In genomic region chr11:115314249-115314648, GRCm38 (mm10) we compare ENCODE assay signal across 17 mouse cellular contexts. TPM values are rescaled to one million over a fixed set of nuclear protein-coding genes. Genes with fewer than 3 reads are reported as not detected.
DNase-seq lines count a peak whose midpoint lies in the region; ATAC-seq and TF ChIP-seq lines count a peak whose summit lies in the region.
"Had no signal": no experiment of that assay in that cellular context is flagged by ENCODE, and none has a peak within 500 bp of the region (broad histone marks: within the 10 kb centered on the region; RNA-seq: fewer than 3 reads in every experiment).

No protein-coding gene starts in this region.

- H3K4me2 ChIP-seq in heart, embryonic 12.5 days, result no peak overlapping the region
- no peak overlapping the region for H3K4me2 ChIP-seq in lung, embryonic 14.5 days
- H3K4me2 ChIP-seq: forebrain, embryonic 13.5 days; midbrain, embryonic 12.5 days; neural tube, embryonic 13.5 days had no signal

- TF ChIP-seq EP300 in heart, adult 2 months (IDR thresholded peaks at IDR 0.05; ENCODE audit: insufficient read depth, low read depth, low read length), result no peak

- TF ChIP-seq POLR2A in heart, adult 2 months (IDR thresholded peaks at IDR 0.05; ENCODE audit: insufficient read depth, low read depth, low read length), result no peak

- intact Hi-C loops in heart, adult 2 months (cut with DNase I), result loop anchor here (5.0 kb wide), 1 partner anchor 38 kb away; no protein-coding TSS in a partner anchor

- no peaks in the 10 kb centered on the region for H3K79me2 ChIP-seq in heart, adult 2 months (replicated peaks; ENCODE audit: control insufficient read depth, insufficient read depth, low read length)

- 15% methylated on average over 2 of the region's 2 CpGs for WGBS in heart, adult 2 months
- WGBS in heart, embryonic 12.5 days, result 48% methylated on average over 2 of the region's 2 CpGs
- 35% methylated on average over 2 of the region's 2 CpGs for WGBS in lung, embryonic 14.5 days

- H3K4me1 ChIP-seq in heart, adult 2 months (ENCODE audit: control insufficient read depth, insufficient read depth, low read length), result no peaks in the 10 kb centered on the region
- peaks cover 16% of the 10 kb centered on the region for H3K4me1 ChIP-seq in heart, embryonic 12.5 days (replicated peaks)
- no peaks in the 10 kb centered on the region for H3K4me1 ChIP-seq in lung, embryonic 14.5 days (ENCODE audit: insufficient read depth)

- peaks cover 11% of the 10 kb centered on the region for H3K27me3 ChIP-seq in heart, adult 2 months (ENCODE audit: control insufficient read depth, insufficient read depth, low read length)
- H3K27me3 ChIP-seq in heart, embryonic 12.5 days (replicated peaks), result peaks cover 86% of the 10 kb centered on the region
- H3K27me3 ChIP-seq in lung, embryonic 14.5 days (ENCODE audit: insufficient read depth, low read length), result peaks cover 50% of the 10 kb centered on the region

- H3K9ac ChIP-seq in heart, adult 2 months (ENCODE audit: low read depth, low read length), result no peak overlapping the region
- H3K9ac ChIP-seq in heart, embryonic 12.5 days, result no peak overlapping the region
- H3K9ac ChIP-seq in lung, embryonic 14.5 days, result no peak overlapping the region
- H3K9ac ChIP-seq: forebrain, embryonic 13.5 days; midbrain, embryonic 12.5 days; neural tube, embryonic 13.5 days had no signal

- H3K36me3 ChIP-seq in heart, adult 2 months (ENCODE audit: control insufficient read depth, insufficient read depth, low read length), result no peaks in the 10 kb centered on the region
- H3K36me3 ChIP-seq in heart, embryonic 12.5 days, result no peaks in the 10 kb centered on the region
- H3K36me3 ChIP-seq in lung, embryonic 14.5 days (ENCODE audit: insufficient read depth), result no peaks in the 10 kb centered on the region
- H3K36me3 ChIP-seq: midbrain, embryonic 12.5 days; neural tube, embryonic 13.5 days had no signal

- H3K27ac ChIP-seq in heart, adult 2 months, result no peak overlapping the region
- no peak overlapping the region for H3K27ac ChIP-seq in heart, embryonic 12.5 days (ENCODE audit: poor library complexity, severe bottlenecking)
- no peak overlapping the region for H3K27ac ChIP-seq in lung, embryonic 14.5 days (ENCODE audit: low read depth)
- H3K27ac ChIP-seq: forebrain, embryonic 13.5 days; midbrain, embryonic 12.5 days; neural tube, embryonic 13.5 days had no signal

- H3K9me3 ChIP-seq in heart, embryonic 12.5 days (replicated peaks), result no peaks in the 10 kb centered on the region
- no peaks in the 10 kb centered on the region for H3K9me3 ChIP-seq in lung, embryonic 14.5 days (ENCODE audit: low read depth, low read length)
- H3K9me3 ChIP-seq: forebrain, embryonic 13.5 days; midbrain, embryonic 12.5 days; neural tube, embryonic 13.5 days had no signal

- no peak overlapping the region for H3K4me3 ChIP-seq in heart, adult 2 months
- H3K4me3 ChIP-seq in heart, embryonic 12.5 days, result no peak overlapping the region
- H3K4me3 ChIP-seq in lung, embryonic 14.5 days (ENCODE audit: low read depth, low read length), result no peak overlapping the region
- H3K4me3 ChIP-seq: forebrain, embryonic 13.5 days; midbrain, embryonic 12.5 days; neural tube, embryonic 13.5 days had no signal

- ATAC-seq in heart, embryonic 12.5 days (ENCODE audit: insufficient number of reproducible peaks, low FRiP score), result no peak
- no peak for ATAC-seq in lung, embryonic 14.5 days (ENCODE audit: insufficient read depth)
- ATAC-seq: forebrain, embryonic 13.5 days had no signal

- no peak for DNase-seq in heart, adult 2 months
- DNase-seq in lung, embryonic 14.5 days, result peak; percentile 47
- no peak for DNase-seq in lung, postnatal 10 days
- DNase-seq in NIH3T3 (ENCODE audit: low read depth), result peak; percentile 20
- DNase-seq in retina, postnatal 1 day, result peak; percentile 38
- DNase-seq in right cerebral cortex, adult 18-20 months, result no peak
- DNase-seq: adrenal gland, adult 8-10 months; cerebellum, adult 8-10 months; gastrocnemius, postnatal 25 days; heart, postnatal 10 days; lung, adult 18-20 months had no signal

- TF ChIP-seq CTCF in heart, adult 2 months (IDR thresholded peaks at IDR 0.05), result peak; percentile 50
- TF ChIP-seq CTCF in lung, embryonic 14.5 days (IDR thresholded peaks at IDR 0.05; ENCODE audit: low read depth), result peak; percentile 54

RNA-seq across cellular contexts. Expression of gene Otop2, which starts 7.3 kb away (rescaled TPM):
- total RNA-seq in heart, adult 2 months (2021), result not detected
- not detected in 2 replicates for polyA plus RNA-seq in heart, adult 2 months (2012; rRNA removed)
- not detected in 2 replicates for polyA plus RNA-seq in heart, embryonic 12.5 days (2016; fragmentation: Nextera tagmentation; extraction: Ambion mirVana)
- polyA plus RNA-seq in lung, embryonic 14.5 days (2014; fragmentation: Nextera tagmentation; extraction: Ambion mirVana), result not detected in 2 replicates
- total RNA-seq: adrenal gland, adult 8-10 months; gastrocnemius, postnatal 25 days; heart, postnatal 10 days had no signal
- polyA plus RNA-seq: embryonic facial prominence, embryonic 14.5 days; forebrain, embryonic 13.5 days; midbrain, embryonic 12.5 days; neural tube, embryonic 13.5 days; urinary bladder, adult 2 months had no signal

RNA-seq across cellular contexts. Expression of gene Ush1g, which starts 7.6 kb away (rescaled TPM):
- under 1 TPM in 1 of 2 experiments, not detected in 1; 0.07 TPM for total RNA-seq in heart, adult 2 months (2021)
- polyA plus RNA-seq in heart, adult 2 months (2012; rRNA removed), result 0.10 and 0.18 TPM in 2 replicates
- polyA plus RNA-seq in heart, embryonic 12.5 days (2016; fragmentation: Nextera tagmentation; extraction: Ambion mirVana), result 0.06 and 0.08 TPM in 2 replicates
- polyA plus RNA-seq in lung, embryonic 14.5 days (2014; fragmentation: Nextera tagmentation; extraction: Ambion mirVana), result not detected in 2 replicates
- polyA plus RNA-seq: embryonic facial prominence, embryonic 14.5 days; forebrain, embryonic 13.5 days; urinary bladder, adult 2 months had no signal

RNA-seq across cellular contexts. Expression of gene Fads6, which starts 16.8 kb away (rescaled TPM):
- 1 to 10 TPM; 1.6 to 1.8 TPM for total RNA-seq in heart, adult 2 months (2021)
- 1.9 and 2.0 TPM in 2 replicates for polyA plus RNA-seq in heart, adult 2 months (2012; rRNA removed)
- polyA plus RNA-seq in heart, embryonic 12.5 days (2016; fragmentation: Nextera tagmentation; extraction: Ambion mirVana), result 0.51 and 0.86 TPM in 2 replicates
- polyA plus RNA-seq in lung, embryonic 14.5 days (2014; fragmentation: Nextera tagmentation; extraction: Ambion mirVana), result 0.14 and 0.18 TPM in 2 replicates

RNA-seq across cellular contexts. Expression of gene Otop3, which starts 20.3 kb away (rescaled TPM):
- not detected for total RNA-seq in heart, adult 2 months (2021)
- polyA plus RNA-seq in heart, adult 2 months (2012; rRNA removed), result not detected in 2 replicates
- polyA plus RNA-seq in heart, embryonic 12.5 days (2016; fragmentation: Nextera tagmentation; extraction: Ambion mirVana), result not detected in 2 replicates
- 0.12 TPM in 1 of 2 replicates, not detected in the other for polyA plus RNA-seq in lung, embryonic 14.5 days (2014; fragmentation: Nextera tagmentation; extraction: Ambion mirVana)
- total RNA-seq: adrenal gland, adult 8-10 months; gastrocnemius, postnatal 25 days; heart, postnatal 10 days had no signal
- polyA plus RNA-seq: forebrain, embryonic 13.5 days; urinary bladder, adult 2 months had no signal

RNA-seq across cellular contexts. Expression of gene Fdxr, which starts 37.4 kb away (rescaled TPM):
- 1 to 10 TPM; 7.1 to 8.8 TPM for total RNA-seq in heart, adult 2 months (2021)
- 8.4 and 8.7 TPM in 2 replicates for polyA plus RNA-seq in heart, adult 2 months (2012; rRNA removed)
- polyA plus RNA-seq in heart, embryonic 12.5 days (2016; fragmentation: Nextera tagmentation; extraction: Ambion mirVana), result 11.3 and 12.3 TPM in 2 replicates
- 8.8 and 10.4 TPM in 2 replicates for polyA plus RNA-seq in lung, embryonic 14.5 days (2014; fragmentation: Nextera tagmentation; extraction: Ambion mirVana)

Comparison
In these comparisons a context has a peak if more than half of its experiments do, and no peak if none do; other contexts are left out.
1. DNase-seq: peak in lung, embryonic 14.5 days (single experiment), NIH3T3 (single experiment) and retina, postnatal 1 day (single experiment); none in heart, adult 2 months (0 of 2), lung, postnatal 10 days (single experiment) and right cerebral cortex, adult 18-20 months (single experiment).